Mouse (Mus musculus) cerebellum, adult 2 months (tissue): ENCODE data around the gene D630045J12Rik.

Experiments
- CTCF ChIP-seq: fragments of 200-500 bp; IDR thresholded peaks from 2 replicates; pipeline ENCODE4 v1.5.1; 2011; ENCODE audit warnings: low read depth, mild to moderate bottlenecking, control low read depth, low read length, moderate library complexity, borderline replicate concordance; ENCODE audit not compliant: insufficient read depth
- POLR2A ChIP-seq: fragments of 200-500 bp; IDR thresholded peaks from 2 replicates; pipeline ENCODE4 v1.6.1; 2011; ENCODE audit warnings: low read length, control low read depth, borderline replicate concordance; ENCODE audit not compliant: insufficient read depth

DNA sequence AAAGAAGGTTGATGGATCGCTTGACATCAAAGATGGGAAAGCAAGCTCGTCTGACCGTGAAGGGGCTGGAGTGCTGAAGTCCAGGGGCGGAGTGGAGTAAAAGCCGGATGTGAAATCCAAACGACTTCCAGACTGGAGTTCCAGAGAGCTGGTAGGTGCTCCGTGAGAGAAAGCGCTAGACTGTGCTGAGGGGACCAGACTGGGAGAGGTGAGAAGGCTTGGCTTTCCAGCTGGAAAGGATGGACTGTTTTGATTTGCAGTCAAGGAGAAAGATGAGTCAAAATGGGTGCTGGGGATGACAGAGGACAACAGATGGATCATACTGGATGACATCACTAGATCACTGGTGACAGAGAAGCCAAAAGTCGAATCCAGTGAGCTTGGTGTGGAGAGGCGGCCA lies 58.5 kb downstream of the D630045J12Rik start:
- TF ChIP-seq CTCF (no peak), POLR2A (no peak)
